In genomic region chr11:87468278-87468655, GRCm38 (mm10) we compare ENCODE assay signal across 16 mouse cellular contexts.
DNase-seq lines count a peak whose midpoint lies in the region; ATAC-seq and TF ChIP-seq lines count a peak whose summit lies in the region.
"Had no signal": no experiment of that assay in that cellular context is flagged by ENCODE, and none has a peak within 500 bp of the region (broad histone marks: within the 10 kb centered on the region; RNA-seq: fewer than 3 reads in every experiment).

No protein-coding gene starts in this region.

- ATAC-seq in heart, embryonic 13.5 days (ENCODE audit: extremely low read depth, insufficient number of reproducible peaks, low FRiP score, low TSS enrichment) = no peak
- no peak for ATAC-seq in limb, embryonic 12.5 days (ENCODE audit: insufficient number of reproducible peaks, insufficient read depth, low FRiP score, low TSS enrichment, low read depth)
- ATAC-seq in megakaryocyte progenitor cell, adult 5-6 weeks (replicated peaks; ENCODE audit: poor library complexity) = no peak

- H3K27me3 ChIP-seq in heart, embryonic 13.5 days (replicated peaks) = no peaks in the 10 kb centered on the region
- 0 out of 2 replicates have a peak, but pooled peaks cover 3% of the 10 kb centered on the region for H3K27me3 ChIP-seq in limb, embryonic 12.5 days
- no peaks in the 10 kb centered on the region for H3K27me3 ChIP-seq in limb, embryonic 10.5 days (ENCODE audit: low read depth, poor library complexity, severe bottlenecking)
- H3K27me3 ChIP-seq in E14TG2a.4 (ENCODE audit: insufficient read depth, low read length) = no peaks in the 10 kb centered on the region
- H3K27me3 ChIP-seq: embryonic facial prominence, embryonic 15.5 days had no signal

- no peaks in the 10 kb centered on the region for H3K36me3 ChIP-seq in heart, embryonic 13.5 days
- H3K36me3 ChIP-seq in limb, embryonic 12.5 days = no peaks in the 10 kb centered on the region
- no peaks in the 10 kb centered on the region for H3K36me3 ChIP-seq in limb, embryonic 10.5 days
- H3K36me3 ChIP-seq in E14TG2a.4 (ENCODE audit: insufficient read depth, low read length) = no peaks in the 10 kb centered on the region
- H3K36me3 ChIP-seq: embryonic facial prominence, embryonic 15.5 days; hindbrain, embryonic 10.5 days had no signal

- 33% methylated on average over 7 of the region's 7 CpGs for WGBS in heart, embryonic 13.5 days
- WGBS in limb, embryonic 12.5 days = 32% methylated on average over 7 of the region's 7 CpGs
- WGBS in limb, embryonic 10.5 days = 37% methylated on average over 7 of the region's 7 CpGs

- no peak for DNase-seq in heart, postnatal 10 days
- no peak for DNase-seq in limb, embryonic 10.5 days (ENCODE audit: low spot score)
- peak; percentile 34 for DNase-seq in naive thymus-derived CD4-positive, alpha-beta T cell, adult 2 months (ENCODE audit: low read depth)
- DNase-seq: adrenal gland, postnatal 36 days; gastrocnemius, postnatal 10 days; kidney, postnatal 14 days; lung, adult 2 months; right cerebral cortex, postnatal 4 days had no signal

- no peak overlapping the region for H3K27ac ChIP-seq in heart, embryonic 13.5 days (replicated peaks)
- no peak overlapping the region for H3K27ac ChIP-seq in limb, embryonic 12.5 days
- H3K27ac ChIP-seq in limb, embryonic 10.5 days = no peak overlapping the region
- H3K27ac ChIP-seq: embryonic facial prominence, embryonic 15.5 days; hindbrain, embryonic 10.5 days; left cerebral cortex, adult 2 months had no signal

- intact Hi-C loops in heart, postnatal 10 days (cut with DNase I) = no loop called here

- no peak overlapping the region for H3K4me3 ChIP-seq in heart, embryonic 13.5 days
- no peak overlapping the region for H3K4me3 ChIP-seq in limb, embryonic 12.5 days (replicated peaks)
- no peak overlapping the region for H3K4me3 ChIP-seq in limb, embryonic 10.5 days
- 0 out of 2 replicates have a peak overlapping the region, but pooled peaks have one; percentile 37 for H3K4me3 ChIP-seq in E14TG2a.4 (replicated peaks; ENCODE audit: low read length)
- H3K4me3 ChIP-seq: embryonic facial prominence, embryonic 15.5 days; hindbrain, embryonic 10.5 days; left cerebral cortex, adult 2 months had no signal

- peak overlapping the region; percentile 22 for H3K4me2 ChIP-seq in heart, embryonic 13.5 days
- H3K4me2 ChIP-seq in limb, embryonic 12.5 days = peak overlapping the region; percentile 31; the same call in 1 of the 2 replicates
- H3K4me2 ChIP-seq: embryonic facial prominence, embryonic 15.5 days; midbrain, embryonic 11.5 days had no signal

- peak overlapping the region; percentile 56 for H3K9ac ChIP-seq in heart, embryonic 13.5 days
- no peak overlapping the region for H3K9ac ChIP-seq in limb, embryonic 12.5 days (replicated peaks)
- H3K9ac ChIP-seq: embryonic facial prominence, embryonic 15.5 days had no signal

- peaks cover 18% of the 10 kb centered on the region for H3K4me1 ChIP-seq in heart, embryonic 13.5 days
- H3K4me1 ChIP-seq in limb, embryonic 12.5 days (replicated peaks) = peaks cover 13% of the 10 kb centered on the region; the same call in 1 of the 2 replicates
- peaks cover 18% of the 10 kb centered on the region for H3K4me1 ChIP-seq in limb, embryonic 10.5 days
- H3K4me1 ChIP-seq in E14TG2a.4 (replicated peaks; ENCODE audit: low read depth, low read length) = peaks cover 42% of the 10 kb centered on the region

- no peak for TF ChIP-seq CTCF in E14TG2a.4 (conservative IDR thresholded peaks at IDR 0.05; ENCODE audit: low read length)

- no peaks in the 10 kb centered on the region for H3K9me3 ChIP-seq in heart, embryonic 13.5 days
- no peaks in the 10 kb centered on the region for H3K9me3 ChIP-seq in limb, embryonic 12.5 days
- no peaks in the 10 kb centered on the region for H3K9me3 ChIP-seq in limb, embryonic 10.5 days (replicated peaks)
- no peaks in the 10 kb centered on the region for H3K9me3 ChIP-seq in E14TG2a.4 (ENCODE audit: low read length)
- H3K9me3 ChIP-seq: embryonic facial prominence, embryonic 15.5 days; hindbrain, embryonic 10.5 days had no signal
